Mouse (Mus musculus) kidney, adult 2 months (tissue): ENCODE measurements around the gene Slc44a4. TPM values are rescaled to one million over a fixed set of nuclear protein-coding genes. Genes with fewer than 3 reads are reported as not detected.
"Not testable (repeated sequence)": the region's sequence is repeated elsewhere in the genome, so short reads cannot be mapped to it uniquely, and the experiment has no call there.

ENCODE experiments used
- DNase-seq: peaks from one replicate; pipeline ENCODE4 v3.0.0; 2021
- H3K27ac ChIP-seq: fragments of 200-500 bp; 2 replicates; pipeline ENCODE4 v1.5.1; 2012; ENCODE audit warnings: low read depth, low read length, control low read depth, inconsistent platforms; ENCODE audit not compliant: insufficient read depth
- H3K27me3 ChIP-seq: fragments of 200-500 bp; replicated peaks from 2 replicates; pipeline ENCODE4 v1.6.1; 2012; ENCODE audit warnings: mild to moderate bottlenecking, moderate library complexity, low read length, inconsistent platforms; ENCODE audit not compliant: control insufficient read depth, insufficient read depth
- H3K36me3 ChIP-seq: fragments of 200-500 bp; 2 replicates; pipeline ENCODE4 v1.6.1; 2012; ENCODE audit warnings: mild to moderate bottlenecking, moderate library complexity, low read length, inconsistent platforms; ENCODE audit not compliant: control insufficient read depth, insufficient read depth
- H3K4me1 ChIP-seq: fragments of 200-500 bp; 2 replicates; pipeline ENCODE4 v1.6.1; 2011; ENCODE audit warnings: low read length; ENCODE audit not compliant: control insufficient read depth, insufficient read depth
- H3K4me3 ChIP-seq: fragments of 200-500 bp; 2 replicates; pipeline ENCODE4 v1.5.1; 2011; ENCODE audit warnings: mild to moderate bottlenecking, low read depth, low read length, control low read depth; ENCODE audit not compliant: insufficient read depth
- CTCF ChIP-seq: fragments of 200-500 bp; conservative IDR thresholded peaks from 2 replicates; pipeline ENCODE4 v1.5.1; 2011; ENCODE audit warnings: low read depth, mild to moderate bottlenecking, control low read depth, low read length, moderate library complexity, mixed read lengths; ENCODE audit not compliant: insufficient read depth, insufficient read length
- POLR2A ChIP-seq: fragments of 200-500 bp; IDR thresholded peaks from one replicate; pipeline ENCODE4 v1.6.1; 2011; ENCODE audit warnings: low read depth, low read length, control low read depth
- WGBS: fragments of 180-500 bp; shearing (Covaris S2); methylation state at CpG from one replicate; pipeline ENCODE4 v1.1.7; 2018; 5-methylcytosine and 5-hydroxymethylcytosine counted together
- polyA plus RNA-seq: library from polyadenylated mRNA; depleted of rRNA; stranded (reverse); fragments of >200 nt; gene quantifications from 2 replicates; pipeline ENCODE4 v1.2.3, GENCODE M21; 2012

The Slc44a4 gene
- polyA plus RNA-seq, 1 experiment = 73.5 TPM

- Histone ChIP-seq H3K4me3 (no peak overlapping the region), H3K36me3 (no peaks in the 10 kb centered on the region), H3K27ac (peak overlapping the region; percentile 92), H3K4me1 (peaks cover 32% of the 10 kb centered on the region), H3K27me3 (no peaks in the 10 kb centered on the region)
- no peak for TF ChIP-seq CTCF
- TF ChIP-seq POLR2A = no peak
- DNase-seq = peak; percentile 78
Measured at GRCm38 (mm10) chr17:34944362-34944761, 30.1 kb downstream of the Slc44a4 start.

- peaks cover 34% of the 10 kb centered on the region for H3K4me1 ChIP-seq
- peak overlapping the region; percentile 90 for H3K27ac ChIP-seq
- peak; percentile 88 for DNase-seq
- no peaks in the 10 kb centered on the region for H3K27me3 ChIP-seq
- 41% methylated on average over 5 of the region's 5 CpGs for WGBS
- H3K4me3 ChIP-seq = no peak overlapping the region
- no peaks in the 10 kb centered on the region for H3K36me3 ChIP-seq
- no peak for TF ChIP-seq CTCF
- no peak for TF ChIP-seq POLR2A
Measured at GRCm38 (mm10) chr17:34946486-34947140, 32.3 kb downstream of the Slc44a4 start.

DNA sequence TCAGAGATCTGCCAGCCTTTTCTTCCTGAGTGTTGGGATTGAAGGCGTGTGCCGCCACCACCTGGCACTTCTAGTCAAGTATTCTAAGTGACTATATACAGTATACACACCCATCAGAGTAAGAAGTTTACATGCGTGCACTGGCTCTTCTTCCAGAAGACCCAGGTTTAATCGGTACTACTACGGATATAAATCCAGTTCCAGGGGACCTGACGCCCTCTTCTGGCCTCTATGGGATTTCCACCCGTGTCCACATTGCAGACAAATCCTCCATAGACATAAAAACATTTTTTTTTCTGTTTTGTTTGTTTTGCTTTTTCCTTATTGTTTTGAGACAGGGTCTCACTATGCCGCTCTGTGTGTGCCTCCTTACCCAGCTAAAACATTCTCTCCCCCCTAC, 33.3 kb downstream of the Slc44a4 start:
- DNase-seq = peak; percentile 75

GRCm38 (mm10) chr17:34948721-34949552, 34.7 kb downstream of the Slc44a4 start:
- not testable (repeated sequence) for H3K36me3 ChIP-seq, DNase-seq, H3K27me3 ChIP-seq, H3K4me3 ChIP-seq
- Histone ChIP-seq H3K27ac (peak overlapping the region; percentile 75), H3K4me1 (peaks cover 27% of the 10 kb centered on the region)
- 51% methylated on average over 9 of the region's 9 CpGs for WGBS

More for the DNA sequence above, 33.3 kb downstream of the Slc44a4 start:
- Histone ChIP-seq H3K4me3 (no peak overlapping the region), H3K27ac (peak overlapping the region; percentile 71; the same call in 1 of the 2 replicates), H3K36me3 (no peaks in the 10 kb centered on the region), H3K4me1 (peaks cover 32% of the 10 kb centered on the region), H3K27me3 (no peaks in the 10 kb centered on the region)
- 18% methylated on average over 8 of the region's 8 CpGs for WGBS
- TF ChIP-seq CTCF (peak; percentile 66), POLR2A (no peak)

- TF ChIP-seq POLR2A (no peak), CTCF (no peak)
- H3K4me1 ChIP-seq = peaks cover 25% of the 10 kb centered on the region
- no peaks in the 10 kb centered on the region for H3K36me3 ChIP-seq
- H3K4me3 ChIP-seq = no peak overlapping the region
- peak overlapping the region; percentile 29; the same call in 1 of the 2 replicates for H3K27ac ChIP-seq
- no peaks in the 10 kb centered on the region for H3K27me3 ChIP-seq
- 63% methylated on average over 4 of the region's 4 CpGs for WGBS
- no peak for DNase-seq
Measured at GRCm38 (mm10) chr17:34949553-34949969, 35.3 kb downstream of the Slc44a4 start.

GRCm38 (mm10) chr17:34950514-34951455, 36.5 kb downstream of the Slc44a4 start:
- WGBS = 26% methylated on average over 10 of the region's 10 CpGs
- Histone ChIP-seq H3K4me3 (peak overlapping the region; percentile 99), H3K4me1 (peaks cover 17% of the 10 kb centered on the region), H3K27ac (no peak overlapping the region), H3K36me3 (no peaks in the 10 kb centered on the region), H3K27me3 (no peaks in the 10 kb centered on the region)
- no peak for DNase-seq
- TF ChIP-seq POLR2A (no peak), CTCF (no peak)
